8 mouse cellular contexts compared by ENCODE assay signal in the genomic region with DNA sequence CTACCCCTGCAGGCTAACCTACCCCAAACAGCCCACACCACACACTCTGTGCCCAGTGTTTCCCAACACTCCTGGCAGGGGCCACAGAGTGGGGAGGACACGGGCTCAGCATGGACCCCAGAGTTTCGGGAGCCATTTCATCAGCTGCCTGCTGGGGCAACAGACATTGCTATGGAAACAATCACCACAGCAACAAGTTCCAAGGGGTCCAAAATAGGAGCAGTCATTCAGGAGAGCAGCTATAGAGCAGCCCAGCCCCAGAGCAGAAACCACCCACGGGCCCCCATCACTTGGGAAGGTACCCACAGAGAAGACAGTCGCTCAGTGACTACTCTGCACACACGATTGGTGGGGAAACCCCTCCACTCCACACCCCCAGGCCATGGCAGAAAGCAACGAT.
A peak's percentile ranks its signal among the peaks of the same experiment; 100 is the strongest.
DNase-seq lines count a peak whose midpoint lies in the region; ATAC-seq and TF ChIP-seq lines count a peak whose summit lies in the region.

No protein-coding gene starts in this region.

- TF ChIP-seq RAD21 in CH12.LX (IDR thresholded peaks at IDR 0.05; ENCODE audit: low read depth, low read length): no peak

- no peak for TF ChIP-seq CTCF in CH12.LX (conservative IDR thresholded peaks at IDR 0.05 in 1 of 2, IDR thresholded peaks at IDR 0.05 in 1 of 2; ENCODE audit: low read depth in 2 of 2, low read length in 2 of 2)

- in situ Hi-C loops in CH12.LX (cut with MboI; ENCODE audit: low pct_ligation_motif_present, low pct_unique_long_range_greater_than_20kb, low sequenced_read_pairs): no loop called here

- H3K79me2 ChIP-seq in CH12.LX (replicated peaks; ENCODE audit: control insufficient read depth, extremely low read depth, insufficient read depth, poor library complexity, severe bottlenecking): peaks cover 79% of the 10 kb centered on the region

- 3% methylated on average over 6 of the region's 6 CpGs for WGBS in forebrain, embryonic 16.5 days
- WGBS in lung, embryonic 15.5 days: 27% methylated on average over 6 of the region's 6 CpGs

- peak overlapping the region; percentile 1; the same call in 1 of the 2 replicates for H3K9ac ChIP-seq in CH12.LX (ENCODE audit: insufficient read depth, low read depth)
- no peak overlapping the region for H3K9ac ChIP-seq in forebrain, embryonic 16.5 days (replicated peaks; ENCODE audit: low read depth, low read length)
- 0 out of 2 replicates have a peak overlapping the region, but pooled peaks have one; percentile 17 for H3K9ac ChIP-seq in lung, embryonic 15.5 days

- no peak overlapping the region for H3K4me3 ChIP-seq in CH12.LX (replicated peaks in 1 of 3; ENCODE audit: low read depth in 2 of 3, low read length in 2 of 3, poor library complexity in 1 of 3)
- H3K4me3 ChIP-seq in forebrain, embryonic 16.5 days (replicated peaks; ENCODE audit: low read length): no peak overlapping the region
- H3K4me3 ChIP-seq in lung, embryonic 15.5 days: no peak overlapping the region

- no peak for TF ChIP-seq EP300 in CH12.LX (IDR thresholded peaks at IDR 0.05; ENCODE audit: low read length)

- no peak overlapping the region; the same call in 1 of the 2 replicates for H3K27ac ChIP-seq in CH12.LX (ENCODE audit: insufficient read depth, low read depth)
- peak overlapping the region; percentile 56 for H3K27ac ChIP-seq in forebrain, embryonic 16.5 days (ENCODE audit: low read length)
- H3K27ac ChIP-seq in lung, embryonic 15.5 days: peak overlapping the region; percentile 81

- H3K36me3 ChIP-seq in CH12.LX (replicated peaks in 1 of 2; ENCODE audit: control insufficient read depth in 1 of 2, insufficient read depth in 1 of 2, low read length in 1 of 2): peaks cover 17 to 54% of the 10 kb centered on the region in 2 experiments
- H3K36me3 ChIP-seq in forebrain, embryonic 16.5 days (ENCODE audit: control insufficient read depth, insufficient read depth): no peaks in the 10 kb centered on the region
- H3K36me3 ChIP-seq in lung, embryonic 15.5 days: peaks cover 11% of the 10 kb centered on the region; the same call in 1 of the 2 replicates

- H3K4me2 ChIP-seq in CH12.LX (ENCODE audit: insufficient read depth, low read depth, poor library complexity, severe bottlenecking): peak overlapping the region; percentile 68
- peak overlapping the region; percentile 15 for H3K4me2 ChIP-seq in forebrain, embryonic 16.5 days (ENCODE audit: low read length)
- H3K4me2 ChIP-seq in lung, embryonic 15.5 days: no peak overlapping the region

- peak; percentile 49 to 50 for DNase-seq in cerebellum, postnatal 14 days
- no peak for DNase-seq in cerebellum, adult 8-10 months
- DNase-seq in CH12.LX (ENCODE audit: extremely low read depth): no peak
- DNase-seq in right cerebral cortex, postnatal 14 days: peak; percentile 58
- no peak for DNase-seq in urinary bladder, postnatal 10 days (ENCODE audit: low spot score)

- peak; percentile 66 for ATAC-seq in forebrain, embryonic 16.5 days
- ATAC-seq in inflammation-experienced regulatory T-cells, adult 6 months: peak; percentile 66
- ATAC-seq in lung, embryonic 15.5 days (ENCODE audit: borderline replicate concordance, extremely low read depth, low FRiP score, low TSS enrichment): no peak

- dilution Hi-C loops in CH12.LX (cut with MboI; ENCODE audit: extremely low pct_ligation_motif_present, extremely low pct_unique_long_range_greater_than_20kb, low sequenced_read_pairs): no loop called here

- H3K9me3 ChIP-seq in CH12.LX (replicated peaks; ENCODE audit: low read length): peaks cover 6% of the 10 kb centered on the region
- H3K9me3 ChIP-seq in forebrain, embryonic 16.5 days (ENCODE audit: control insufficient read depth, low read length): no peaks in the 10 kb centered on the region
- no peaks in the 10 kb centered on the region for H3K9me3 ChIP-seq in lung, embryonic 15.5 days

- H3K4me1 ChIP-seq in CH12.LX (ENCODE audit: control insufficient read depth in 1 of 2, insufficient read depth in 2 of 2): peaks cover 58 to 79% of the 10 kb centered on the region in 2 experiments
- peaks cover 52% of the 10 kb centered on the region for H3K4me1 ChIP-seq in forebrain, embryonic 16.5 days (replicated peaks; ENCODE audit: control insufficient read depth, insufficient read depth, low read length)
- peaks cover 94% of the 10 kb centered on the region for H3K4me1 ChIP-seq in lung, embryonic 15.5 days

- no peaks in the 10 kb centered on the region for H3K27me3 ChIP-seq in CH12.LX (replicated peaks)
- no peaks in the 10 kb centered on the region for H3K27me3 ChIP-seq in forebrain, embryonic 16.5 days (replicated peaks; ENCODE audit: control insufficient read depth, insufficient read depth, low read length)
- H3K27me3 ChIP-seq in lung, embryonic 15.5 days: no peaks in the 10 kb centered on the region

- no peak for TF ChIP-seq POLR2A in CH12.LX (IDR thresholded peaks at IDR 0.05; ENCODE audit: low read depth, low read length)

TF ChIP-seq in CH12.LX, 34 proteins besides CTCF, POLR2A, EP300 and RAD21:
- TF ChIP-seq TCF12 (IDR thresholded peaks at IDR 0.05; ENCODE audit: low read depth, low read length) (0 out of 2 replicates have a peak, but pooled peaks have one; percentile 18), BHLHE40 (IDR thresholded peaks at IDR 0.05; ENCODE audit: low read depth, low read length) (peak; percentile 24; the same call in 1 of the 2 replicates), MXI1 (IDR thresholded peaks at IDR 0.05; ENCODE audit: low read depth, low read length) (peak; percentile 38; the same call in 1 of the 2 replicates), CHD2 (IDR thresholded peaks at IDR 0.05; ENCODE audit: low read length) (no peak), ZMIZ1 (IDR thresholded peaks at IDR 0.05; ENCODE audit: low read depth, low read length) (no peak)

Comparison
In these comparisons a context has a peak if more than half of its experiments do, and no peak if none do; other contexts are left out.
1. DNase-seq: peak in cerebellum, postnatal 14 days (2 of 2) and right cerebral cortex, postnatal 14 days (single experiment); none in cerebellum, adult 8-10 months (single experiment), CH12.LX (single experiment) and urinary bladder, postnatal 10 days (single experiment).